ENCODE assay signal across 20 mouse cellular contexts in the genomic region with DNA sequence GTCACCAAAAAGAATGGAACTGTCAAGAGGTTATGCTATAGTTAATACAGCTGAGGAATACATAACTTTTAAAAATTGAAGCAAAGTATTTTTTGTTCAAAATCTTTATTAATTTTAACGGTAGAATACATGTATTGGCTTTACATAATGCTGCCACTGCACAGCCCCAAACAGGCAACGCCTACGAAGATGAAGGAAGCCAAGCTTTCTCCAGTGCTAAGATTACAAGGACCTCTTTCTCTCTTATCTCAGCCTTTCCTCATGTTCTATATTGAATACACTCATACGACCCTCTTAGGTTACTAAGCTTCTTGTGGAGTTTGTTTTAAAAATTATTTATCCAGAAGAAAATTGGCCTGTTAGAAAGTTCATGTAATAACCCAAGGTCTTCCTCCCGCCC. TPM values are rescaled to one million over a fixed set of nuclear protein-coding genes. Genes with fewer than 3 reads are reported as not detected.
DNase-seq lines count a peak whose midpoint lies in the region; ATAC-seq and TF ChIP-seq lines count a peak whose summit lies in the region.
"Had no signal": no experiment of that assay in that cellular context is flagged by ENCODE, and none has a peak within 500 bp of the region (broad histone marks: within the 10 kb centered on the region; RNA-seq: fewer than 3 reads in every experiment).

No protein-coding gene starts in this region.

- no peak for TF ChIP-seq EP300 in stomach, postnatal 0 days (optimal IDR thresholded peaks at IDR 0.05)

- H3K27me3 ChIP-seq in stomach, embryonic 16.5 days (ENCODE audit: control insufficient read depth, insufficient read depth, low read length): no peaks in the 10 kb centered on the region
- H3K27me3 ChIP-seq in stomach, postnatal 0 days (ENCODE audit: control insufficient read depth, insufficient read depth, low read length): no peaks in the 10 kb centered on the region
- H3K27me3 ChIP-seq in intestine, embryonic 16.5 days (replicated peaks; ENCODE audit: control insufficient read depth, insufficient read depth, low read length): no peaks in the 10 kb centered on the region
- no peaks in the 10 kb centered on the region for H3K27me3 ChIP-seq in liver, embryonic 16.5 days (ENCODE audit: control insufficient read depth, insufficient read depth, low read depth, low read length)
- H3K27me3 ChIP-seq: embryonic facial prominence, embryonic 13.5 days; limb, embryonic 13.5 days; Patski had no signal

- no peak for DNase-seq in stomach, postnatal 0 days (ENCODE audit: low spot score)
- DNase-seq in urinary bladder, postnatal 10 days (ENCODE audit: low spot score): no peak
- no peak for DNase-seq in gastrocnemius, adult 8-10 months (ENCODE audit: low spot score in 2 of 2)
- DNase-seq in kidney, postnatal 10 days: no peak
- DNase-seq: B cell, adult 2 months; gastrocnemius, adult 2 months; kidney, postnatal 25 days; lung, adult 2 months had no signal

- H3K4me1 ChIP-seq in stomach, embryonic 16.5 days (ENCODE audit: control insufficient read depth, insufficient read depth, low read length): peaks cover 5% of the 10 kb centered on the region
- no peaks in the 10 kb centered on the region; the same call in 1 of the 2 replicates for H3K4me1 ChIP-seq in stomach, postnatal 0 days (replicated peaks; ENCODE audit: control insufficient read depth, insufficient read depth)
- H3K4me1 ChIP-seq in intestine, embryonic 16.5 days (ENCODE audit: control insufficient read depth, insufficient read depth, low read length): peaks cover 10% of the 10 kb centered on the region
- peaks cover 4% of the 10 kb centered on the region; the same call in 1 of the 2 replicates for H3K4me1 ChIP-seq in liver, embryonic 16.5 days (ENCODE audit: control insufficient read depth, low read depth, low read length)

- no peak for TF ChIP-seq CTCF in stomach, postnatal 0 days (IDR thresholded peaks at IDR 0.05; ENCODE audit: low read depth)

- WGBS in stomach, embryonic 16.5 days: 76% methylated on average over 5 of the region's 5 CpGs
- 69% methylated on average over 5 of the region's 5 CpGs for WGBS in stomach, postnatal 0 days
- 60% methylated on average over 5 of the region's 5 CpGs for WGBS in intestine, embryonic 16.5 days
- 36% methylated on average over 5 of the region's 5 CpGs for WGBS in liver, embryonic 16.5 days (ENCODE audit: insufficient replicate concordance)

- no peaks in the 10 kb centered on the region for H3K36me3 ChIP-seq in stomach, embryonic 16.5 days (ENCODE audit: control insufficient read depth, insufficient read depth, low read length)
- no peaks in the 10 kb centered on the region for H3K36me3 ChIP-seq in stomach, postnatal 0 days (ENCODE audit: control insufficient read depth, insufficient read depth, low read length)
- no peaks in the 10 kb centered on the region for H3K36me3 ChIP-seq in intestine, embryonic 16.5 days (ENCODE audit: control insufficient read depth, insufficient read depth, low read length)
- H3K36me3 ChIP-seq in liver, embryonic 16.5 days (ENCODE audit: control insufficient read depth, insufficient read depth): no peaks in the 10 kb centered on the region
- H3K36me3 ChIP-seq: embryonic facial prominence, embryonic 13.5 days; forebrain, embryonic 10.5 days; limb, embryonic 13.5 days; midbrain, embryonic 10.5 days had no signal

- H3K27ac ChIP-seq in stomach, embryonic 16.5 days (ENCODE audit: low read length): 0 out of 2 replicates have a peak overlapping the region, but pooled peaks have one; percentile 9
- H3K27ac ChIP-seq in stomach, postnatal 0 days (replicated peaks): no peak overlapping the region
- H3K27ac ChIP-seq in intestine, embryonic 16.5 days (ENCODE audit: low read length): peak overlapping the region; percentile 76
- H3K27ac ChIP-seq in liver, embryonic 16.5 days (ENCODE audit: low read length): no peak overlapping the region
- H3K27ac ChIP-seq: embryonic facial prominence, embryonic 13.5 days; forebrain, embryonic 10.5 days; gastrocnemius, adult 2 months; limb, embryonic 13.5 days; macrophage; midbrain, embryonic 10.5 days had no signal

- no peak for ATAC-seq in stomach, embryonic 16.5 days (ENCODE audit: insufficient read depth, low FRiP score)
- ATAC-seq in stomach, postnatal 0 days (ENCODE audit: low FRiP score, low TSS enrichment): no peak
- ATAC-seq in intestine, embryonic 16.5 days: peak; percentile 19
- no peak for ATAC-seq in liver, embryonic 16.5 days (ENCODE audit: low read depth)
- ATAC-seq: forebrain, embryonic 16.5 days; hindbrain, embryonic 16.5 days; midbrain, embryonic 16.5 days; Patski had no signal

- H3K9me3 ChIP-seq in stomach, embryonic 16.5 days (replicated peaks; ENCODE audit: control insufficient read depth, low read length): no peaks in the 10 kb centered on the region
- H3K9me3 ChIP-seq in stomach, postnatal 0 days (ENCODE audit: control insufficient read depth, low read length): no peaks in the 10 kb centered on the region
- no peaks in the 10 kb centered on the region for H3K9me3 ChIP-seq in intestine, embryonic 16.5 days (ENCODE audit: control insufficient read depth, low read length)
- H3K9me3 ChIP-seq in liver, embryonic 16.5 days (replicated peaks; ENCODE audit: control insufficient read depth, low read length): no peaks in the 10 kb centered on the region
- H3K9me3 ChIP-seq: embryonic facial prominence, embryonic 13.5 days; forebrain, embryonic 10.5 days; limb, embryonic 13.5 days; midbrain, embryonic 10.5 days had no signal

- H3K4me3 ChIP-seq in stomach, embryonic 16.5 days (replicated peaks; ENCODE audit: low read length): no peak overlapping the region
- no peak overlapping the region for H3K4me3 ChIP-seq in stomach, postnatal 0 days (ENCODE audit: low read depth, low read length)
- H3K4me3 ChIP-seq in intestine, embryonic 16.5 days (ENCODE audit: low read length): no peak overlapping the region
- no peak overlapping the region for H3K4me3 ChIP-seq in liver, embryonic 16.5 days (ENCODE audit: low read depth, low read length)
- H3K4me3 ChIP-seq: embryonic facial prominence, embryonic 13.5 days; forebrain, embryonic 10.5 days; gastrocnemius, adult 2 months; limb, embryonic 13.5 days; midbrain, embryonic 10.5 days had no signal

- no peak overlapping the region for H3K9ac ChIP-seq in stomach, embryonic 16.5 days (ENCODE audit: low read length)
- H3K9ac ChIP-seq in stomach, postnatal 0 days (ENCODE audit: low read length): no peak overlapping the region
- no peak overlapping the region for H3K9ac ChIP-seq in intestine, embryonic 16.5 days (ENCODE audit: low read depth, low read length)
- no peak overlapping the region for H3K9ac ChIP-seq in liver, embryonic 16.5 days (ENCODE audit: low read depth, low read length)
- H3K9ac ChIP-seq: embryonic facial prominence, embryonic 13.5 days; limb, embryonic 13.5 days had no signal

- H3K4me2 ChIP-seq in stomach, embryonic 16.5 days (ENCODE audit: low read depth, low read length): no peak overlapping the region
- H3K4me2 ChIP-seq in stomach, postnatal 0 days (replicated peaks; ENCODE audit: low read depth): no peak overlapping the region
- H3K4me2 ChIP-seq in intestine, embryonic 16.5 days (ENCODE audit: low read depth, low read length): no peak overlapping the region
- H3K4me2 ChIP-seq in liver, embryonic 16.5 days (ENCODE audit: low read depth, low read length): peak overlapping the region; percentile 1; the same call in 1 of the 2 replicates
- H3K4me2 ChIP-seq: embryonic facial prominence, embryonic 13.5 days; limb, embryonic 13.5 days had no signal

RNA-seq across cellular contexts. Expression of gene Galnt7, which starts 50.3 kb away (rescaled TPM):
- 39.9 and 45.9 TPM in 2 replicates for polyA plus RNA-seq in stomach, embryonic 16.5 days (2015; fragmentation: Nextera tagmentation; extraction: Ambion mirVana)
- 29.6 and 30.6 TPM in 2 replicates for polyA plus RNA-seq in stomach, postnatal 0 days (2015; fragmentation: Nextera tagmentation; extraction: Ambion mirVana)
- 33.5 and 35.0 TPM in 2 replicates for polyA plus RNA-seq in intestine, embryonic 16.5 days (2015; fragmentation: Nextera tagmentation; extraction: Ambion mirVana)
- 3.5 and 3.7 TPM in 2 replicates for polyA plus RNA-seq in liver, embryonic 16.5 days (2015; fragmentation: Nextera tagmentation; extraction: Ambion mirVana)
- 1 to 10 TPM; 1.6 to 2.2 (median 1.7) TPM for total RNA-seq in gastrocnemius, adult 8-10 months (2022)

Comparison
In these comparisons a context has a peak if more than half of its experiments do, and no peak if none do; other contexts are left out.
1. H3K27ac ChIP-seq: peak in stomach, embryonic 16.5 days (single experiment) and intestine, embryonic 16.5 days (single experiment); none in stomach, postnatal 0 days (single experiment) and liver, embryonic 16.5 days (single experiment).